Mouse (Mus musculus) heart, adult 10 weeks (tissue): ENCODE data around the gene Tpbg. TPM values are rescaled to one million over a fixed set of nuclear protein-coding genes. Genes with fewer than 3 reads are reported as not detected.

ENCODE experiments used
- polyA plus RNA-seq: library from polyadenylated mRNA; stranded (reverse); fragments of 350-450 nt; fragmentation: Illumina TruSeq; extraction: RNeasy Lipid Tissue Mini Kit (QIAGEN cat#74804); gene quantifications from one replicate; pipeline ENCODE4 v1.2.3, GENCODE M21; 2014; ENCODE audit warnings: low read depth, low replicate concordance

Tpbg gene
- polyA plus RNA-seq, result 0.31 TPM

GRCm38 (mm10) chr9:85842351-85843011, at the start of gene Tpbg:
Tpbg (plus strand) TSS chr9:85842380.

Other genes starting within 250 kb of the Tpbg start
- gene Ibtk, start 93.0 kb upstream of the Tpbg start, polyA plus RNA-seq, result 22.6 TPM